20 mouse cellular contexts compared by ENCODE assay signal in the genomic region with DNA sequence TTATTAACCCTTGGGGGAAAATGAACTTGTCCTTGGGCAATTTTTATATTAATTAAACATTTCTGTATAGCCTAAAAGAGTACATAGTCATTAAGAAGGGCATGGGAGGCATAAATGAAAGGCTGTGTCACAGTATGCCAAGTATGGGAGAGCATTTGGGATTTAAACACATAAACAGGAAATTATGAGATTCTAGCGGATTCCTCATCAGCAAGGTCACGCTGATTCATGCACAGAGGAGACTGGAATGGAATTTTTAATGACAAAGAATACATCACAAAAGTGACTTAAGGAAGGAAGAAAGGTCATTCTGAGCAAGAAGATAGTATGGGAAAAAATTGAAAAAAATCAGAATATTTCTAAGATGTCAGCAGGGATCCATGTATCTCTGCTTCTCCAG. TPM values are rescaled to one million over a fixed set of nuclear protein-coding genes. Genes with fewer than 3 reads are reported as not detected.
DNase-seq lines count a peak whose midpoint lies in the region; TF ChIP-seq lines count a peak whose summit lies in the region.
"Had no signal": no experiment of that assay in that cellular context is flagged by ENCODE, and none has a peak within 500 bp of the region (broad histone marks: within the 10 kb centered on the region; RNA-seq: fewer than 3 reads in every experiment).

No protein-coding gene starts in this region.

- TF ChIP-seq CTCF in heart, adult 2 months (IDR thresholded peaks at IDR 0.05) = no peak

- H3K4me3 ChIP-seq in heart, adult 2 months = no peak overlapping the region
- no peak overlapping the region for H3K4me3 ChIP-seq in brown adipose tissue, adult 24 weeks (ENCODE audit: insufficient read depth, low read depth, low read length)
- H3K4me3 ChIP-seq: embryonic facial prominence, embryonic 10.5 days; embryonic facial prominence, embryonic 12.5 days; erythroblast, embryonic 14.5 days; forebrain, embryonic 10.5 days; forebrain, embryonic 12.5 days had no signal

- H3K9ac ChIP-seq in heart, adult 2 months (ENCODE audit: low read depth, low read length) = no peak overlapping the region
- H3K9ac ChIP-seq: embryonic facial prominence, embryonic 12.5 days; forebrain, embryonic 12.5 days had no signal

- TF ChIP-seq EP300 in heart, adult 2 months (IDR thresholded peaks at IDR 0.05; ENCODE audit: insufficient read depth, low read depth, low read length) = no peak

- DNase-seq in adrenal gland, adult 2 months = peak; percentile 53
- DNase-seq in adrenal gland, adult 8-10 months = no peak
- DNase-seq in heart, adult 2 months = no peak
- DNase-seq in heart, adult 18-20 months = no peak
- no peak for DNase-seq in embryo, embryonic 11 days
- DNase-seq: adrenal gland, postnatal 14 days; B cell, adult 2 months; cerebellum, adult 11 months; cerebellum, adult 18-20 months; cerebellum, adult 8-10 months; cerebellum, adult 9-11 months; cerebellum, postnatal 14 days; cerebellum, postnatal 36 days had no signal

- no peak for TF ChIP-seq POLR2A in heart, adult 2 months (IDR thresholded peaks at IDR 0.05; ENCODE audit: insufficient read depth, low read depth, low read length)

- WGBS in heart, adult 2 months = 52% methylated on average over 2 of the region's 2 CpGs

- H3K36me3 ChIP-seq in heart, adult 2 months (ENCODE audit: control insufficient read depth, insufficient read depth, low read length) = peaks cover 33% of the 10 kb centered on the region
- H3K36me3 ChIP-seq: embryonic facial prominence, embryonic 10.5 days; embryonic facial prominence, embryonic 12.5 days; forebrain, embryonic 10.5 days; forebrain, embryonic 12.5 days; G1E had no signal

- peaks cover 20% of the 10 kb centered on the region for H3K4me1 ChIP-seq in heart, adult 2 months (ENCODE audit: control insufficient read depth, insufficient read depth, low read length)
- peaks cover 19% of the 10 kb centered on the region for H3K4me1 ChIP-seq in brown adipose tissue, adult 24 weeks (ENCODE audit: control insufficient read depth, insufficient read depth, insufficient read length, low read length)

- peak overlapping the region; percentile 8 for H3K27ac ChIP-seq in heart, adult 2 months
- H3K27ac ChIP-seq in brown adipose tissue, adult 24 weeks (replicated peaks; ENCODE audit: low read depth, low read length) = 0 out of 2 replicates have a peak overlapping the region, but pooled peaks have one; percentile 2
- H3K27ac ChIP-seq: embryonic facial prominence, embryonic 10.5 days; embryonic facial prominence, embryonic 12.5 days; forebrain, embryonic 10.5 days; forebrain, embryonic 12.5 days had no signal

- no peaks in the 10 kb centered on the region for H3K27me3 ChIP-seq in heart, adult 2 months (ENCODE audit: control insufficient read depth, insufficient read depth, low read length)
- H3K27me3 ChIP-seq: embryonic facial prominence, embryonic 12.5 days; forebrain, embryonic 12.5 days had no signal

- peaks cover 9% of the 10 kb centered on the region for H3K79me2 ChIP-seq in heart, adult 2 months (replicated peaks; ENCODE audit: control insufficient read depth, insufficient read depth, low read length)

- intact Hi-C loops in heart, adult 2 months (cut with DNase I) = no loop called here

RNA-seq across cellular contexts. Expression of gene Arhgap31, which starts 31.8 kb away (rescaled TPM):
- 10 to 100 TPM; 19.1 to 23.8 TPM for total RNA-seq in adrenal gland, adult 2 months (2021)
- polyA plus RNA-seq in adrenal gland, adult 2 months (2012; rRNA removed) = 7.4 and 7.7 TPM in 2 replicates
- total RNA-seq in adrenal gland, adult 8-10 months (2022) = 10 to 100 TPM; 16.6 to 30.8 (median 26.7) TPM
- total RNA-seq in heart, adult 2 months (2021) = 10 to 100 TPM; 38.2 to 41.2 TPM
- polyA plus RNA-seq in heart, adult 2 months (2012; rRNA removed) = 14.1 and 20.1 TPM in 2 replicates
- total RNA-seq in heart, adult 18-20 months (2021) = 10 to 100 TPM; 39.6 to 40.8 TPM
- polyA plus RNA-seq in brown adipose tissue, adult 24 weeks (2012; ENCODE audit: insufficient read depth, insufficient read length, missing spikeins) = 7.5 and 9.7 TPM in 2 replicates
